Mouse (Mus musculus) heart, embryonic 12.5 days (tissue): Measurements from ENCODE around the gene Zfp423. TPM values are rescaled to one million over a fixed set of nuclear protein-coding genes. Genes with fewer than 3 reads are reported as not detected.

ENCODE experiments used
- ATAC-seq: fragments of 200-750 bp; cut with Nextera tagmentation; 2 replicates; pipeline ENCODE4 v1.8.0; 2017; ENCODE audit warnings: moderate TSS enrichment, moderate library complexity; ENCODE audit not compliant: insufficient number of reproducible peaks, low FRiP score
- H3K27ac ChIP-seq: fragments of 300-500 bp; sonication (generic); 2 replicates; pipeline ENCODE4 v1.5.1; 2016; ENCODE audit warnings: mild to moderate bottlenecking, moderate library complexity; ENCODE audit not compliant: poor library complexity, severe bottlenecking
- H3K27me3 ChIP-seq: fragments of 300-500 bp; sonication (generic); replicated peaks from 2 replicates; pipeline ENCODE4 v1.6.1; 2016; ENCODE audit warnings: mild to moderate bottlenecking, moderate library complexity
- H3K36me3 ChIP-seq: fragments of 300-500 bp; sonication (generic); 2 replicates; pipeline ENCODE4 v1.6.1; 2016; ENCODE audit warnings: mild to moderate bottlenecking, moderate library complexity
- H3K4me1 ChIP-seq: fragments of 300-500 bp; sonication (generic); replicated peaks from 2 replicates; pipeline ENCODE4 v1.6.1; 2016; ENCODE audit warnings: mild to moderate bottlenecking
- H3K4me2 ChIP-seq: fragments of 300-500 bp; sonication (generic); 2 replicates; pipeline ENCODE4 v1.6.1; 2016; ENCODE audit warnings: mild to moderate bottlenecking, moderate library complexity
- H3K4me3 ChIP-seq: fragments of 300-500 bp; sonication (generic); 2 replicates; pipeline ENCODE4 v1.5.1; 2016; ENCODE audit warnings: mild to moderate bottlenecking
- H3K9ac ChIP-seq: fragments of 300-500 bp; sonication (generic); 2 replicates; pipeline ENCODE4 v1.6.1; 2016; ENCODE audit warnings: mild to moderate bottlenecking, moderate library complexity
- H3K9me3 ChIP-seq: fragments of 300-500 bp; sonication (generic); replicated peaks from 2 replicates; pipeline ENCODE4 v1.6.1; 2016; ENCODE audit warnings: mild to moderate bottlenecking, moderate library complexity
- WGBS: fragments of 180-500 bp; shearing (Covaris S2); methylation state at CpG from one replicate; pipeline ENCODE4 v1.1.7; 2016; 5-methylcytosine and 5-hydroxymethylcytosine counted together
- polyA plus RNA-seq: library from polyadenylated mRNA; unstranded; fragments of >200 nt; fragmentation: Nextera tagmentation; extraction: Ambion mirVana; gene quantifications from 2 replicates; pipeline ENCODE4 v1.2.1, GENCODE M21; 2016

The Zfp423 gene
- polyA plus RNA-seq, 1 experiment from 2014 or later, result 6.3 TPM

GRCm38 (mm10) chr8:87717445-87717844 is 241.9 kb downstream of the Zfp423 start:
- no peak overlapping the region for H3K27ac ChIP-seq
- ATAC-seq, result no peak
- no peaks in the 10 kb centered on the region for H3K9me3 ChIP-seq
- no peak overlapping the region for H3K4me3 ChIP-seq
- H3K9ac ChIP-seq, result no peak overlapping the region
- H3K36me3 ChIP-seq, result no peaks in the 10 kb centered on the region
- H3K4me2 ChIP-seq, result no peak overlapping the region
- WGBS, result 85% methylated on average over 5 of the region's 5 CpGs
- no peaks in the 10 kb centered on the region for H3K27me3 ChIP-seq
- H3K4me1 ChIP-seq, result peaks cover 16% of the 10 kb centered on the region

GRCm38 (mm10) chr8:87716726-87717248 is 242.6 kb downstream of the Zfp423 start:
- peak overlapping the region; percentile 62 for H3K4me2 ChIP-seq
- H3K4me3 ChIP-seq, result peak overlapping the region; percentile 31; the same call in 1 of the 2 replicates
- peak overlapping the region; percentile 53; the same call in 1 of the 2 replicates for H3K27ac ChIP-seq
- H3K4me1 ChIP-seq, result peaks cover 11% of the 10 kb centered on the region
- 32% methylated on average over 9 of the region's 9 CpGs for WGBS
- H3K36me3 ChIP-seq, result no peaks in the 10 kb centered on the region
- no peak for ATAC-seq
- H3K9ac ChIP-seq, result peak overlapping the region; percentile 32
- H3K9me3 ChIP-seq, result no peaks in the 10 kb centered on the region
- H3K27me3 ChIP-seq, result no peaks in the 10 kb centered on the region

DNA sequence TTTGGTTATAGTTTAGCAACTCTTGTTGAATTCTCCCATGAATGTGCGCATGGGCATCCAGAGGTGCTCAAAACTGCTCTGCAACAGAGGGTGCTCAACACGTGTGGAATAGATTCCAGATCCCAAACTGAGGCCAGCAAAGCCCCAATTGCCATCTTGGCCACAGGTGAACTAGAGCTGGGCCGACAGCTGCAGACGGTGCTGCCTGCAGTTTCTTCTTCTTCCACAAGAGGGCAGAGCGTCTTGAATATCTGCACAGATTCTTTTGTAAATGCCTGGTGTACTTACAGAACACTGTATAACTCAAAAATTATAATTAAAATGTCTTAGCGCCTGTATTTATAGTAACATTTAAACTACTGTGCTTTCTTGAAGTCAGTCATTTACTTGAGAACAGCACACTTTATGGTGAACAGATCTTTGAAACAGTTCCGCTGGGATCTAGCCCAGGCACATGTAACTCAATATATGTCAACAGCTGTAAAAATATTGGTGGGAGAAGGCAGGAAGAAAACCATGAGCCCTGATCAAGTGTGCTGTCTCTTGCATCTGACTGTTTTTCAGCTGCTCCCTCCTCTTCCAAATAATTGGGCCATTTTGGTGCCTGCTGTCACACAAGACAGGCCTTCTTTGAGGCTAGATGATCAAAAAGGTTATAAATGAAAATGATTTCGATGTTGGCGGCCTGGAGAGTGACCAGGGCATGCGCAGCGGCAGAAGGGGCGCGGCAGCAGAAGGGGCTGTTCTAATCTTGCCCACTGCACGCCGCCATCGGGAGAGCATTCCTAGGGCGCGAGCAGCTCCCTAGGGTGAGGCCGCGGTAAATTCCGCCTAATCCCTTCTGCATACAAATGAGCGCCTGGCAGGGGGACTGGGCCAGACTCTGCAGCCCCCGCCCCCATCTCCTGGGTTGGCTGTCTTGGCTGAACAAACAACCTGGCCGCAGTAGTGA is 243.4 kb downstream of the Zfp423 start:
- Histone ChIP-seq H3K9me3 (no peaks in the 10 kb centered on the region), H3K4me1 (peaks cover 11% of the 10 kb centered on the region), H3K27ac (peak overlapping the region; percentile 53; the same call in 1 of the 2 replicates), H3K27me3 (no peaks in the 10 kb centered on the region), H3K9ac (peak overlapping the region; percentile 32), H3K4me3 (peak overlapping the region; percentile 31), H3K4me2 (peak overlapping the region; percentile 62), H3K36me3 (no peaks in the 10 kb centered on the region)
- 7% methylated on average over 24 of the region's 24 CpGs for WGBS
- 0 out of 2 replicates have a peak, but pooled peaks have one; percentile 15 for ATAC-seq

DNA sequence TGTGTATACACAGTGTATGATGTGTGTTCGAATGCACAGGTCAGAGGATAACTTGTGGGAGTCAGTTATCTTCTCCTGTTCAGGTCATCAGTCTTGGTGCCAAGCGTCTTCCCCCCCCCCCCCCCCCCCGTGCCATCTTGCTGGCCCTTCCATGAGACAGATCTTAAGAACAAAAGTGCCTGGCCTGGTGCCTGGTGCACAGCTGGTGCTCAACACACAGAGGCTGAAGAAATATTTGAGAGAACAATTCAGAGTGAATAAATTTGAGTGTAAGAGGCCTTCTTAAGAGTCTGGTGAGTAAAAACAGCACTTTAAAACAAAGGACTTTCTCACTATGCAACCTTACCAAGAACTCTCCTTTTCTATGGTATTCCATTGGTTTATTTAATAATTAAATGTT is 245.4 kb downstream of the Zfp423 start:
- WGBS, result 85% methylated on average over 2 of the region's 3 CpGs
- Histone ChIP-seq H3K27ac (no peak overlapping the region), H3K4me3 (no peak overlapping the region), H3K9ac (no peak overlapping the region), H3K27me3 (0 out of 2 replicates have a peak, but pooled peaks cover 7% of the 10 kb centered on the region), H3K9me3 (no peaks in the 10 kb centered on the region), H3K4me1 (peaks cover 11% of the 10 kb centered on the region), H3K4me2 (no peak overlapping the region), H3K36me3 (no peaks in the 10 kb centered on the region)
- ATAC-seq, result no peak

GRCm38 (mm10) chr8:87711955-87712354 is 247.4 kb downstream of the Zfp423 start:
- Histone ChIP-seq H3K4me3 (no peak overlapping the region), H3K4me1 (peaks cover 13% of the 10 kb centered on the region)

DNA sequence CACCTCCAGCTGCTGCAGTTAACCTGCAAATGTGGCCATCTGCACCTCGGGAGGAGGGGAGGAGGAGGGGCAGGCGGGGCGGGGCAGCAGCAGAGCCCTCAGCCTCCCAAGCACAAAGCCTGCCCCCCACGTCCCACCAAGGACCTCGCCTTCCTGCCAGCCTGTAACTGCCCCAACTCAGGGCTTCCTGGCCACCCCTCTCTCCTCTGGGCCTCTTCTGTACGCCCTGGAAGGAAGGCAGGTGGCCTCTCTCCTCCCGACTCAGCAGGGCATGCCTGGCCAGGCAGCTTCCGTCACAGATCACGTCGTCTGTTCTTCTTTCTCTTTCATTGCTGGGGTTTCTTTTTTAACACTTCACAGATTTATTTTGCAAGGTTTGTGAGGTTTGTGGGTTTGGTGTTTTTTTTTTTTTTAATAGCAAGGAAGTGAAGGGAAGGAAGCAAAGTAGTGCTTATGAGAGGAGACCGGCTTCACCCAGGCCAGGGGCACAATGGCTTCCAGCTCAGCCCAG is 251.2 kb downstream of the Zfp423 start:
- H3K4me2 ChIP-seq, result peak overlapping the region; percentile 42; the same call in 1 of the 2 replicates
- H3K9me3 ChIP-seq, result no peaks in the 10 kb centered on the region
- 23% methylated on average over 11 of the region's 11 CpGs for WGBS
- no peak overlapping the region for H3K4me3 ChIP-seq
- H3K36me3 ChIP-seq, result no peaks in the 10 kb centered on the region
- H3K9ac ChIP-seq, result no peak overlapping the region
- peaks cover 13% of the 10 kb centered on the region; the same call in 1 of the 2 replicates for H3K27me3 ChIP-seq
- no peak for ATAC-seq
- peaks cover 4% of the 10 kb centered on the region for H3K4me1 ChIP-seq
- no peak overlapping the region for H3K27ac ChIP-seq

More at GRCm38 (mm10) chr8:87711955-87712354, 247.4 kb downstream of the Zfp423 start:
- Histone ChIP-seq H3K27ac (no peak overlapping the region), H3K27me3 (peaks cover 13% of the 10 kb centered on the region; the same call in 1 of the 2 replicates), H3K9ac (no peak overlapping the region), H3K36me3 (no peaks in the 10 kb centered on the region), H3K4me2 (no peak overlapping the region), H3K9me3 (no peaks in the 10 kb centered on the region)
- 71% methylated on average over 6 of the region's 6 CpGs for WGBS
- no peak for ATAC-seq

GRCm38 (mm10) chr8:87707176-87707575 is 252.2 kb downstream of the Zfp423 start:
- no peak for ATAC-seq
- no peak overlapping the region for H3K27ac ChIP-seq
- H3K4me3 ChIP-seq, result no peak overlapping the region
- H3K27me3 ChIP-seq, result peaks cover 13% of the 10 kb centered on the region; the same call in 1 of the 2 replicates
- no peak overlapping the region for H3K9ac ChIP-seq
- H3K4me1 ChIP-seq, result peaks cover 13% of the 10 kb centered on the region
- no peak overlapping the region for H3K4me2 ChIP-seq
- no peaks in the 10 kb centered on the region for H3K36me3 ChIP-seq
- H3K9me3 ChIP-seq, result no peaks in the 10 kb centered on the region
- 73% methylated on average over 17 of the region's 17 CpGs for WGBS

DNA sequence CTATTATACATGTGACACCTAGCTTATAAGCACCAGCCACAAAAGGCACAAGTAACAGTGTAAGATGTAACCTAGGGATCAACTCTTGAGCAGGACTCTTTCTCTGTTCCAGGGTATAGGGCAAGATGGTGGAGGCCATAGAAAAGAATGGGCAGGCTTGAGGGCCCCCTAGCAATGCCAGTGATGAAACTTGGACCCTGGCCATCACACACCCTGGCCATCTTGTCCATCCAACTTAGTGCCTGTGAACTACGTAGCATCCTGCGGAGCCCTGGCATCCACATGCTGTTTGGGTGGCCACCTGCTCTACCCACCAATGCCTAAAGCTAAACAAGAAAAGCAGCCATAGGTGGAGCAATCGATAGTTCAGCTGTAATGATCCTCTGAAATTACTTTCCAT is 254.6 kb downstream of the Zfp423 start:
- Histone ChIP-seq H3K4me1 (peaks cover 13% of the 10 kb centered on the region), H3K27ac (no peak overlapping the region), H3K4me2 (no peak overlapping the region), H3K27me3 (peaks cover 11% of the 10 kb centered on the region; the same call in 1 of the 2 replicates), H3K4me3 (no peak overlapping the region), H3K9ac (no peak overlapping the region), H3K36me3 (no peaks in the 10 kb centered on the region), H3K9me3 (no peaks in the 10 kb centered on the region)
- WGBS, result 88% methylated on average over 3 of the region's 3 CpGs
- ATAC-seq, result no peak

DNA sequence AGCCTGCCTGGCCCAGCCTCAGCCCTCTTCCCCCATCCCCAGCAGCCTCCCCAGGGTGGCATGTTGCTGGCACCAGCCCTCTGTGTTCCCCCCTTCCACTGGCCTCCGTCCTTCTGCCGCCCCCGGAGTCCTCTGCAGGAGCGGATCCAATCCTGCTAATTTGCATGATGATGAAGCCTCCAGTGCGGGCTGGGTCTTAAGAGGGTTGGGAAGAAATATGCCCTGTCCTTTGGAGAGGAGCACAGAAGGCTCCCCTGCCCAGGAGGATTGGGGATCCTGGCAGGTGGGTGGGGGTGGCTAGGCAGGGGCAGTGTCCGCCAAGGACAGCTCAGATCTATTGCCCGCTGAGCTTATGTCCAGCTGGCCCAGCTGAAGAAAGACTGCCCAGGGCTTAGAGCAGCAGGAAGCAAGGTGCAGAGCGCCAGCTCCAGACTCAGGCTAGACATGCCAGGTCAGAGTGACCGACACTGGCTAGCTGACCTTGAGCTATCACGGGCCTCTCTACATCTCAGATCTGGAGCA is 256.5 kb downstream of the Zfp423 start:
- H3K4me2 ChIP-seq, result no peak overlapping the region
- H3K27ac ChIP-seq, result no peak overlapping the region
- WGBS, result 44% methylated on average over 10 of the region's 10 CpGs
- peaks cover 10% of the 10 kb centered on the region for H3K4me1 ChIP-seq
- ATAC-seq, result no peak
- H3K27me3 ChIP-seq, result peaks cover 6% of the 10 kb centered on the region; the same call in 1 of the 2 replicates
- H3K9ac ChIP-seq, result no peak overlapping the region
- no peaks in the 10 kb centered on the region for H3K9me3 ChIP-seq
- H3K36me3 ChIP-seq, result no peaks in the 10 kb centered on the region
- H3K4me3 ChIP-seq, result no peak overlapping the region

DNA sequence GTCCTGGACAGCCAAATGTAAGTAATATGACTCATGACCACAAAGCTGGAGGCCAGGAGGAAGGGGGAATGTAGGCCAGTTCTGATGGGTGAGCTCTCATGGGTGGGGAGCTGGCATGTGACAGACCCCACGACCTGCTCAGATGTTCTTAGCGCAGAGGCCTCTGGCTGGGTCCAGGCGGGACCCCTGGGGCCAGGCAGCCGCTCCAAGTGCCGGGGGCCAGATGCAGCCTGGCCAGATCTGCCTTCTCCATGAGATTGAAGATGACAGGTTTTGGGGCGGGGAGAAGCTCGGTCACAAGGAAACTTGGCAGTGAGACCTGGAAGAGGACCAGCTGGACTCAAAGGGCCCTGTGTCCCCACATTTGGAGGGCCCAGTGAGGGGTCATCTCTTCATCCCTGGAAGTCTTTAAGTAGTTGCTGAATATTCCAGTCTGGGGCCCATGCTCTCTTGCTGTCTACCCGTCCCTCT is 257.3 kb downstream of the Zfp423 start:
- no peak overlapping the region for H3K4me3 ChIP-seq
- no peak overlapping the region for H3K9ac ChIP-seq
- no peaks in the 10 kb centered on the region for H3K9me3 ChIP-seq
- no peaks in the 10 kb centered on the region for H3K36me3 ChIP-seq
- ATAC-seq, result 0 out of 2 replicates have a peak, but pooled peaks have one; percentile 18
- WGBS, result 54% methylated on average over 8 of the region's 8 CpGs
- H3K4me2 ChIP-seq, result no peak overlapping the region
- H3K4me1 ChIP-seq, result peaks cover 10% of the 10 kb centered on the region
- peaks cover 1% of the 10 kb centered on the region; the same call in 1 of the 2 replicates for H3K27me3 ChIP-seq
- no peak overlapping the region for H3K27ac ChIP-seq

GRCm38 (mm10) chr8:87701583-87701982 is 257.8 kb downstream of the Zfp423 start:
- ATAC-seq, result no peak
- peaks cover 10% of the 10 kb centered on the region for H3K4me1 ChIP-seq
- no peak overlapping the region for H3K9ac ChIP-seq
- WGBS, result 46% methylated on average over 4 of the region's 4 CpGs
- H3K9me3 ChIP-seq, result no peaks in the 10 kb centered on the region
- no peak overlapping the region for H3K27ac ChIP-seq
- no peak overlapping the region for H3K4me2 ChIP-seq
- H3K36me3 ChIP-seq, result no peaks in the 10 kb centered on the region
- H3K4me3 ChIP-seq, result no peak overlapping the region
- no peaks in the 10 kb centered on the region for H3K27me3 ChIP-seq
